In the genomic region with DNA sequence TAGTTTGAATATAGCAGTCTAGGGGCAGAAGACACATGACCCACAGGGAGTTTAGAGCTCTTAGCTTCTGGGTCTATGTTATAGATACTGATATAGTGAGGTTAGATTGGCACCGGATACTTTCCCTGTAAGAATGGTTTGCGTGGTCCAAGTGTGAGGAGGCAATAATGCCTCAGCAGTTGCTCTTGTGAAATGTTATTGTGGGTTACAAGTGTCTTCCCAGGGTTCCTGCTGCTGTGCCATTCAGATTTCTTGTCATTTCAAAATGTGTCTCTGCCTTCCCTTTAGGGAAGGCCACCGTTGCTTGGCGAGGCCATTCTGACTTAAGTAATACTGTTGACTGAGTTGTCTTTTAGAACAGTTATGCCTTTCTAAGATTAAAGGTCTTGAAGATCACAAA, we compare ENCODE assay signal across 15 mouse cellular contexts.
"Had no signal": no experiment of that assay in that cellular context is flagged by ENCODE, and none has a peak within 500 bp of the region (broad histone marks: within the 10 kb centered on the region; RNA-seq: fewer than 3 reads in every experiment).

No protein-coding gene starts in this region.

- ATAC-seq: midbrain, embryonic 15.5 days had no signal

- H3K27me3 ChIP-seq: kidney, embryonic 15.5 days; limb, embryonic 15.5 days; midbrain, embryonic 15.5 days; neural tube, embryonic 13.5 days had no signal

- H3K4me2 ChIP-seq: kidney, embryonic 15.5 days; limb, embryonic 15.5 days; lung, embryonic 14.5 days; midbrain, embryonic 15.5 days; neural tube, embryonic 13.5 days had no signal

- H3K9me3 ChIP-seq: kidney, embryonic 15.5 days; limb, embryonic 15.5 days; midbrain, embryonic 10.5 days; midbrain, embryonic 15.5 days; neural tube, embryonic 13.5 days had no signal

- DNase-seq: kidney, adult 11 months; kidney, postnatal 14 days; lung, embryonic 14.5 days; lung, postnatal 14 days; retina, postnatal 1 day; right cerebral cortex, postnatal 4 days; spleen, adult 18-20 months; thymus, adult 18-20 months; thymus, postnatal 25 days had no signal

- H3K9ac ChIP-seq: kidney, embryonic 15.5 days; limb, embryonic 15.5 days; lung, embryonic 14.5 days; midbrain, embryonic 15.5 days; neural tube, embryonic 13.5 days had no signal

- H3K27ac ChIP-seq: kidney, embryonic 15.5 days; left cerebral cortex, adult 2 months; limb, embryonic 15.5 days; midbrain, embryonic 10.5 days; midbrain, embryonic 15.5 days; neural tube, embryonic 13.5 days had no signal

- H3K4me3 ChIP-seq: kidney, embryonic 15.5 days; left cerebral cortex, adult 2 months; limb, embryonic 15.5 days; midbrain, embryonic 10.5 days; midbrain, embryonic 15.5 days; neural tube, embryonic 13.5 days had no signal

- H3K4me1 ChIP-seq: kidney, embryonic 15.5 days; limb, embryonic 15.5 days; midbrain, embryonic 10.5 days; midbrain, embryonic 15.5 days; neural tube, embryonic 13.5 days had no signal

- H3K36me3 ChIP-seq: kidney, embryonic 15.5 days; midbrain, embryonic 15.5 days had no signal
